Mouse (Mus musculus) c-Kit-negative CD71-positive TER-119-positive erythroid progenitor cells, embryonic 14.5 days (primary cell): Measurements from ENCODE around the gene Bcl9.
A peak's percentile ranks its signal among the peaks of the same experiment; 100 is the strongest.

Source experiments
- DNase-seq: peaks from one replicate; pipeline ENCODE4 v3.0.0-alpha.2; 2013; ENCODE audit warnings: low read depth, low spot score

Bcl9 gene

GRCm38 (mm10) chr3:97232328-97232727, 65.4 kb downstream of the Bcl9 start:
- DNase-seq = no peak

GRCm38 (mm10) chr3:97231857-97232256, 65.9 kb downstream of the Bcl9 start:
- DNase-seq = no peak

- no peak for DNase-seq
These were observed 66.9 kb downstream of the Bcl9 start for GRCm38 (mm10) chr3:97230631-97231404.

- no peak for DNase-seq
These were observed 69.3 kb downstream of the Bcl9 start for GRCm38 (mm10) chr3:97228457-97228856.

GRCm38 (mm10) chr3:97228020-97228419, 69.7 kb downstream of the Bcl9 start:
- DNase-seq = no peak

GRCm38 (mm10) chr3:97227259-97228005, 70.3 kb downstream of the Bcl9 start:
- peak; percentile 17 for DNase-seq

- DNase-seq = no peak
These were observed 71.0 kb downstream of the Bcl9 start for GRCm38 (mm10) chr3:97226719-97227118.

- no peak for DNase-seq
These were observed 72.5 kb downstream of the Bcl9 start for GRCm38 (mm10) chr3:97225231-97225630.

- no peak for DNase-seq
These were observed 74.5 kb downstream of the Bcl9 start for GRCm38 (mm10) chr3:97223261-97223660.

- no peak for DNase-seq
These were observed 82.2 kb downstream of the Bcl9 start for GRCm38 (mm10) chr3:97215526-97215925.

- DNase-seq = no peak
These were observed 83.3 kb downstream of the Bcl9 start for GRCm38 (mm10) chr3:97214439-97214838.

GRCm38 (mm10) chr3:97213871-97214270, 83.8 kb downstream of the Bcl9 start:
- no peak for DNase-seq

GRCm38 (mm10) chr3:97211177-97211576, 86.5 kb downstream of the Bcl9 start:
- no peak for DNase-seq

- DNase-seq = no peak
These were observed 88.4 kb downstream of the Bcl9 start for GRCm38 (mm10) chr3:97209351-97209750.

- DNase-seq = no peak
These were observed 91.2 kb downstream of the Bcl9 start for GRCm38 (mm10) chr3:97206521-97206920.

- DNase-seq = no peak
These were observed 93.8 kb downstream of the Bcl9 start for GRCm38 (mm10) chr3:97203880-97204279.

GRCm38 (mm10) chr3:97201943-97202342, 95.8 kb downstream of the Bcl9 start:
- no peak for DNase-seq

- DNase-seq = no peak
These were observed 98.5 kb downstream of the Bcl9 start for GRCm38 (mm10) chr3:97199261-97199660.

- DNase-seq = no peak
These were observed 101.1 kb downstream of the Bcl9 start for GRCm38 (mm10) chr3:97196571-97196970.

- no peak for DNase-seq
These were observed 112.4 kb downstream of the Bcl9 start for GRCm38 (mm10) chr3:97185098-97185860.

GRCm38 (mm10) chr3:97183810-97184209, 113.9 kb downstream of the Bcl9 start:
- DNase-seq = no peak

GRCm38 (mm10) chr3:97180527-97180926, 117.2 kb downstream of the Bcl9 start:
- DNase-seq = no peak
